In genomic region chrX:114897506-114897905, GRCm38 (mm10) we compare ENCODE assay signal across 23 mouse cellular contexts. TPM values are rescaled to one million over a fixed set of nuclear protein-coding genes. Genes with fewer than 3 reads are reported as not detected.
"Had no signal": no experiment of that assay in that cellular context is flagged by ENCODE, and none has a peak within 500 bp of the region (broad histone marks: within the 10 kb centered on the region; RNA-seq: fewer than 3 reads in every experiment).

No protein-coding gene starts in this region.

- H3K4me1 ChIP-seq: neural tube, embryonic 13.5 days; neural tube, embryonic 15.5 days; stomach, embryonic 15.5 days had no signal

- H3K4me3 ChIP-seq: neural tube, embryonic 13.5 days; neural tube, embryonic 15.5 days; stomach, embryonic 15.5 days had no signal

- H3K27ac ChIP-seq: neural tube, embryonic 13.5 days; neural tube, embryonic 15.5 days; stomach, embryonic 15.5 days; stomach, postnatal 0 days had no signal

- H3K9ac ChIP-seq: neural tube, embryonic 13.5 days; neural tube, embryonic 15.5 days; stomach, embryonic 15.5 days had no signal

- DNase-seq: retina, postnatal 1 day; right cerebral cortex, adult 18-20 months; right cerebral cortex, postnatal 14 days; right cerebral cortex, postnatal 25 days; right cerebral cortex, postnatal 4 days; spleen, adult 18-20 months; thymus, adult 2 months; thymus, postnatal 14 days; thymus, postnatal 25 days; thymus, postnatal 36 days; thymus, postnatal 4 days had no signal

- H3K4me2 ChIP-seq: neural tube, embryonic 13.5 days; neural tube, embryonic 15.5 days; stomach, embryonic 15.5 days had no signal

- H3K27me3 ChIP-seq: neural tube, embryonic 13.5 days; neural tube, embryonic 15.5 days; stomach, embryonic 15.5 days had no signal

- H3K36me3 ChIP-seq: neural tube, embryonic 13.5 days; neural tube, embryonic 15.5 days; stomach, embryonic 15.5 days had no signal

- H3K9me3 ChIP-seq: neural tube, embryonic 13.5 days; neural tube, embryonic 15.5 days; stomach, embryonic 15.5 days had no signal

RNA-seq across cellular contexts. Expression of gene Ube2dnl1, which starts 7.3 kb away (rescaled TPM):
- total RNA-seq: neutrophil, adult 5-6 weeks had no signal
- polyA plus RNA-seq: neural tube, embryonic 13.5 days; neural tube, embryonic 14.5 days; neural tube, embryonic 15.5 days; small intestine, adult 2 months; spleen, adult 2 months; stomach, embryonic 14.5 days; stomach, embryonic 15.5 days; stomach, embryonic 16.5 days; stomach, postnatal 0 days; thymus, adult 2 months; thymus, postnatal 0 days; urinary bladder, adult 2 months had no signal

RNA-seq across cellular contexts. Expression of gene Ube2dnl2, which starts 9.9 kb away (rescaled TPM):
- total RNA-seq: neutrophil, adult 5-6 weeks had no signal
- polyA plus RNA-seq: neural tube, embryonic 13.5 days; neural tube, embryonic 14.5 days; neural tube, embryonic 15.5 days; small intestine, adult 2 months; spleen, adult 2 months; stomach, embryonic 14.5 days; stomach, embryonic 15.5 days; stomach, embryonic 16.5 days; stomach, postnatal 0 days; thymus, adult 2 months; thymus, postnatal 0 days; urinary bladder, adult 2 months had no signal
